Mouse (Mus musculus) liver, embryonic 14.5 days (tissue): ENCODE data around the gene Pan2. TPM values are rescaled to one million over a fixed set of nuclear protein-coding genes. Genes with fewer than 3 reads are reported as not detected.
A peak's percentile ranks its signal among the peaks of the same experiment; 100 is the strongest.
"Not testable (repeated sequence)": the region's sequence is repeated elsewhere in the genome, so short reads cannot be mapped to it uniquely, and the experiment has no call there.

Source experiments
- ATAC-seq: fragments of 200-750 bp; cut with Nextera tagmentation; 2 replicates; pipeline ENCODE4 v1.8.0; 2017; ENCODE audit warnings: moderate number of reproducible peaks, mild to moderate bottlenecking, moderate library complexity; ENCODE audit not compliant: insufficient read depth
- DNase-seq, 3 experiments: peaks; one replicate each; pipeline ENCODE4 v3.0.0-alpha.2; 2012 to 2013; ENCODE audit warnings: low read depth in 3 of 3, low spot score in 3 of 3
- H3K27ac ChIP-seq: fragments of 300-500 bp; sonication (generic); 2 replicates; pipeline ENCODE4 v1.5.1; 2014; ENCODE audit warnings: moderate library complexity, mild to moderate bottlenecking, control low read depth, inconsistent platforms
- H3K27me3 ChIP-seq: fragments of 300-500 bp; sonication (generic); 2 replicates; pipeline ENCODE4 v1.6.1; 2014; ENCODE audit warnings: mild to moderate bottlenecking, low read length, moderate library complexity; ENCODE audit not compliant: control insufficient read depth, insufficient read depth
- H3K36me3 ChIP-seq: fragments of 300-500 bp; sonication (generic); replicated peaks from 2 replicates; pipeline ENCODE4 v1.6.1; 2014; ENCODE audit warnings: low read depth; ENCODE audit not compliant: control insufficient read depth, insufficient read depth
- H3K4me1 ChIP-seq, 2 experiments: fragments of 200-500 bp in 1 of 2; fragments of 300-500 bp in 1 of 2; sonication (generic) in 1 of 2; replicated peaks; 2 replicates each; pipeline ENCODE4 v1.6.1; 2012 to 2014; ENCODE audit warnings: antibody characterized with exemption in 1 of 2, inconsistent platforms in 1 of 2, low read length in 1 of 2; ENCODE audit not compliant: control insufficient read depth in 2 of 2, insufficient read depth in 2 of 2
- H3K4me2 ChIP-seq: fragments of 300-500 bp; sonication (generic); 2 replicates; pipeline ENCODE4 v1.6.1; 2014; ENCODE audit warnings: low read depth, mild to moderate bottlenecking, control low read depth, moderate library complexity
- H3K4me3 ChIP-seq, 2 experiments: fragments of 200-500 bp in 1 of 2; fragments of 300-500 bp in 1 of 2; sonication (generic) in 1 of 2; 2 replicates each; pipeline ENCODE4 v1.5.1; 2012 to 2014; ENCODE audit warnings: low read depth in 2 of 2, low read length in 2 of 2, mild to moderate bottlenecking in 2 of 2, control low read depth in 1 of 2, inconsistent platforms in 1 of 2, moderate library complexity in 1 of 2; ENCODE audit not compliant: insufficient read depth in 1 of 2
- H3K9ac ChIP-seq: fragments of 300-500 bp; sonication (generic); replicated peaks from 2 replicates; pipeline ENCODE4 v1.6.1; 2014; ENCODE audit warnings: mild to moderate bottlenecking, control low read depth, moderate library complexity
- H3K9me3 ChIP-seq: fragments of 300-500 bp; sonication (generic); 2 replicates; pipeline ENCODE4 v1.6.1; 2016; ENCODE audit warnings: low read length, mixed read lengths; ENCODE audit not compliant: control insufficient read depth
- CTCF ChIP-seq: IDR thresholded peaks from 2 replicates; pipeline ENCODE4 v1.5.1; 2016; ENCODE audit warnings: antibody characterized with exemption, low read depth, control low read depth
- EP300 ChIP-seq: IDR thresholded peaks from 2 replicates; pipeline ENCODE4 v1.6.1; 2016; ENCODE audit warnings: antibody characterized with exemption, low read depth
- WGBS: fragments of 180-500 bp; shearing (Covaris S2); extraction: QIAGEN DNeasy Blood & Tissue Kit; methylation state at CpG from one replicate; pipeline ENCODE4 v1.1.7; 2014; ENCODE audit not compliant: insufficient replicate concordance; 5-methylcytosine and 5-hydroxymethylcytosine counted together
- polyA plus RNA-seq, 2 experiments: library from polyadenylated mRNA; depleted of rRNA in 1 of 2; stranded (reverse) in 1 of 2; unstranded in 1 of 2; fragments of >200 nt; fragmentation: Nextera tagmentation in 1 of 2; extraction: Ambion mirVana in 1 of 2; gene quantifications; 2 replicates each; pipeline versions ENCODE4 v1.2.1 to v1.2.3; 2012 to 2014

Gene Pan2
- polyA plus RNA-seq, 2 experiments, result 10.1 to 13.3 TPM

GRCm38 (mm10) chr10:128269206-128269910, 33.8 kb upstream of the Pan2 start:
- ATAC-seq (no peak), DNase-seq (no peak)
- peaks cover 0 to 5% of the 10 kb centered on the region in 2 experiments; a peak in 2 of 4 replicates for H3K4me1 ChIP-seq
- peak overlapping the region; percentile 80 for H3K4me2 ChIP-seq
- H3K4me3 ChIP-seq, result peak overlapping the region; percentile 5 to 75; a peak in 2 of 4 replicates
- no peaks in the 10 kb centered on the region for H3K27me3 ChIP-seq
- no peaks in the 10 kb centered on the region for H3K36me3 ChIP-seq
- no peak overlapping the region for H3K27ac ChIP-seq
- TF ChIP-seq EP300 (no peak), CTCF (no peak)
- no peaks in the 10 kb centered on the region for H3K9me3 ChIP-seq
- 77% methylated on average over 16 of the region's 16 CpGs for WGBS
- no peak overlapping the region for H3K9ac ChIP-seq

- WGBS, result under 1% methylated on average over 43 of the region's 43 CpGs
- Histone ChIP-seq H3K27me3 (no peaks in the 10 kb centered on the region), H3K4me3 (peak within 1 kb of the TSS; percentile 75 to 97), H3K27ac (peak within 1 kb of the TSS; percentile 44), H3K4me1 (peaks cover 0 to 5% of the 10 kb centered on the region in 2 experiments; a peak in 2 of 4 replicates), H3K4me2 (peak within 1 kb of the TSS; percentile 80), H3K9me3 (no peaks in the 10 kb centered on the region), H3K36me3 (no peaks in the 10 kb centered on the region), H3K9ac (peak within 1 kb of the TSS; percentile 82)
- TF ChIP-seq CTCF, result no peak
- TF ChIP-seq EP300, result no peak
- DNase-seq (peak; percentile 97 to 98 (median 97)), ATAC-seq (peak; percentile 99)
Observed at GRCm38 (mm10) chr10:128270287-128270841, 32.8 kb upstream of the Pan2 start, which contains the start of gene Stat2. Gene Stat2, plus strand, starts transcription at chr10:128270559.

- H3K4me2 ChIP-seq, result peak overlapping the region; percentile 80
- peak overlapping the region; percentile 28 for H3K27ac ChIP-seq
- no peaks in the 10 kb centered on the region for H3K36me3 ChIP-seq
- DNase-seq (no peak), ATAC-seq (no peak)
- H3K9me3 ChIP-seq, result no peaks in the 10 kb centered on the region
- peak overlapping the region; percentile 75 to 97 for H3K4me3 ChIP-seq
- H3K27me3 ChIP-seq, result no peaks in the 10 kb centered on the region
- no peak for TF ChIP-seq EP300
- TF ChIP-seq CTCF, result peak; percentile 29
- peak overlapping the region; percentile 82 for H3K9ac ChIP-seq
- peaks cover 0 to 5% of the 10 kb centered on the region in 2 experiments; a peak in 2 of 4 replicates for H3K4me1 ChIP-seq
- WGBS, result 33% methylated on average over 7 of the region's 7 CpGs
Observed at GRCm38 (mm10) chr10:128270866-128271265, 32.3 kb upstream of the Pan2 start.

- Histone ChIP-seq H3K27me3 (no peaks in the 10 kb centered on the region), H3K27ac (no peak overlapping the region), H3K36me3 (no peaks in the 10 kb centered on the region), H3K4me1 (peaks cover 0 to 5% of the 10 kb centered on the region in 2 experiments; a peak in 2 of 4 replicates), H3K4me2 (peak overlapping the region; percentile 80), H3K9me3 (no peaks in the 10 kb centered on the region), H3K9ac (no peak overlapping the region), H3K4me3 (no peak overlapping the region)
- no peak for TF ChIP-seq EP300
- peak; percentile 33; the same call in 1 of the 2 replicates for TF ChIP-seq CTCF
- DNase-seq (no peak), ATAC-seq (no peak)
- WGBS, result 59% methylated on average over 2 of the region's 2 CpGs
Observed at GRCm38 (mm10) chr10:128271883-128272282, 31.3 kb upstream of the Pan2 start.

- 0 out of 2 replicates have a peak, but pooled peaks have one; percentile 15 for TF ChIP-seq CTCF
- not testable (repeated sequence) for DNase-seq
Observed at GRCm38 (mm10) chr10:128272819-128273439, 30.2 kb upstream of the Pan2 start.

GRCm38 (mm10) chr10:128275374-128275773, 27.8 kb upstream of the Pan2 start:
- H3K4me3 ChIP-seq, DNase-seq, H3K9me3 ChIP-seq, H3K27ac ChIP-seq, H3K4me2 ChIP-seq, H3K9ac ChIP-seq, H3K36me3 ChIP-seq, ATAC-seq, H3K4me1 ChIP-seq, H3K27me3 ChIP-seq: not testable (repeated sequence)
- WGBS, result 82% methylated on average over 1 of the region's 1 CpGs

More at GRCm38 (mm10) chr10:128272819-128273439, 30.2 kb upstream of the Pan2 start:
- not testable (repeated sequence) for H3K36me3 ChIP-seq, H3K4me1 ChIP-seq, H3K27ac ChIP-seq, H3K9ac ChIP-seq, ATAC-seq, H3K27me3 ChIP-seq, H3K4me3 ChIP-seq, H3K4me2 ChIP-seq, H3K9me3 ChIP-seq
- 84% methylated on average over 4 of the region's 7 CpGs for WGBS
